Mouse (Mus musculus): ENCODE data around the gene Ssu2. TPM values are rescaled to one million over a fixed set of nuclear protein-coding genes. Genes with fewer than 3 reads are reported as not detected.

Gene Ssu2
- total and polyA plus RNA-seq, 2 experiments, result not detected

GRCm38 (mm10) chr6:112337667-112338066, 50.2 kb downstream of the Ssu2 start:
- no peak overlapping the region for H3K27ac ChIP-seq (replicated peaks; ENCODE audit: insufficient read depth, low read depth, low read length)
- no peak overlapping the region for H3K4me3 ChIP-seq (ENCODE audit: insufficient read depth, low read depth, low read length)
- no peaks in the 10 kb centered on the region for H3K27me3 ChIP-seq (ENCODE audit: control insufficient read depth, insufficient read depth, low read length)
- 91% methylated on average over 6 of the region's 6 CpGs for WGBS
- no peak overlapping the region for H3K9ac ChIP-seq (ENCODE audit: low read depth, low read length)
- DNase-seq (ENCODE audit: extremely low read depth, low read depth, low spot score), result no peak
- H3K79me2 ChIP-seq (ENCODE audit: control insufficient read depth, insufficient read depth, low read length), result no peaks in the 10 kb centered on the region
- peaks cover 3% of the 10 kb centered on the region; the same call in 1 of the 2 replicates for H3K4me1 ChIP-seq (ENCODE audit: control insufficient read depth, insufficient read depth, low read length)
- TF ChIP-seq POLR2A (IDR thresholded peaks at IDR 0.05; ENCODE audit: extremely low read depth, insufficient read depth, low read length) (no peak), CTCF (IDR thresholded peaks at IDR 0.05; ENCODE audit: low read depth, low read length) (no peak)
- H3K36me3 ChIP-seq (ENCODE audit: control insufficient read depth, insufficient read depth, low read length), result no peaks in the 10 kb centered on the region

- Histone ChIP-seq H3K36me3 (ENCODE audit: control insufficient read depth, insufficient read depth, low read length) (no peaks in the 10 kb centered on the region), H3K79me2 (ENCODE audit: control insufficient read depth, insufficient read depth, low read length) (no peaks in the 10 kb centered on the region), H3K9ac (ENCODE audit: low read depth, low read length) (no peak overlapping the region), H3K4me3 (ENCODE audit: insufficient read depth, low read depth, low read length) (no peak overlapping the region), H3K27ac (replicated peaks; ENCODE audit: insufficient read depth, low read depth, low read length) (no peak overlapping the region), H3K27me3 (ENCODE audit: control insufficient read depth, insufficient read depth, low read length) (no peaks in the 10 kb centered on the region), H3K4me1 (ENCODE audit: control insufficient read depth, insufficient read depth, low read length) (peaks cover 2% of the 10 kb centered on the region; the same call in 1 of the 2 replicates)
- TF ChIP-seq CTCF (IDR thresholded peaks at IDR 0.05; ENCODE audit: low read depth, low read length), result no peak
- no peak for TF ChIP-seq POLR2A (IDR thresholded peaks at IDR 0.05; ENCODE audit: extremely low read depth, insufficient read depth, low read length)
- WGBS, result 78% methylated on average over 5 of the region's 5 CpGs
- DNase-seq (ENCODE audit: extremely low read depth, low read depth, low spot score), result no peak
Measured at GRCm38 (mm10) chr6:112333930-112334329, 53.9 kb downstream of the Ssu2 start.

GRCm38 (mm10) chr6:112331223-112331598, 56.6 kb downstream of the Ssu2 start:
- no peaks in the 10 kb centered on the region for H3K36me3 ChIP-seq (ENCODE audit: control insufficient read depth, insufficient read depth, low read length)
- no peaks in the 10 kb centered on the region; the same call in 1 of the 2 replicates for H3K4me1 ChIP-seq (ENCODE audit: control insufficient read depth, insufficient read depth, low read length)
- no peak overlapping the region for H3K9ac ChIP-seq (ENCODE audit: low read depth, low read length)
- H3K27me3 ChIP-seq (ENCODE audit: control insufficient read depth, insufficient read depth, low read length), result 0 out of 2 replicates have a peak, but pooled peaks cover 3% of the 10 kb centered on the region
- no peak overlapping the region for H3K27ac ChIP-seq (replicated peaks; ENCODE audit: insufficient read depth, low read depth, low read length)
- H3K4me3 ChIP-seq (ENCODE audit: insufficient read depth, low read depth, low read length), result no peak overlapping the region
- no peak for DNase-seq (ENCODE audit: extremely low read depth, low read depth, low spot score)
- H3K79me2 ChIP-seq (ENCODE audit: control insufficient read depth, insufficient read depth, low read length), result no peaks in the 10 kb centered on the region
- 93% methylated on average over 6 of the region's 6 CpGs for WGBS
- TF ChIP-seq CTCF (IDR thresholded peaks at IDR 0.05; ENCODE audit: low read depth, low read length), result no peak
- TF ChIP-seq POLR2A (IDR thresholded peaks at IDR 0.05; ENCODE audit: extremely low read depth, insufficient read depth, low read length), result no peak

GRCm38 (mm10) chr6:112330520-112331222, 57.2 kb downstream of the Ssu2 start:
- Histone ChIP-seq H3K9ac (ENCODE audit: low read depth, low read length) (no peak overlapping the region), H3K36me3 (ENCODE audit: control insufficient read depth, insufficient read depth, low read length) (no peaks in the 10 kb centered on the region), H3K27ac (replicated peaks; ENCODE audit: insufficient read depth, low read depth, low read length) (no peak overlapping the region), H3K79me2 (ENCODE audit: control insufficient read depth, insufficient read depth, low read length) (no peaks in the 10 kb centered on the region), H3K4me1 (ENCODE audit: control insufficient read depth, insufficient read depth, low read length) (no peaks in the 10 kb centered on the region; the same call in 1 of the 2 replicates), H3K4me3 (ENCODE audit: insufficient read depth, low read depth, low read length) (no peak overlapping the region), H3K27me3 (ENCODE audit: control insufficient read depth, insufficient read depth, low read length) (0 out of 2 replicates have a peak, but pooled peaks cover 3% of the 10 kb centered on the region)
- TF ChIP-seq CTCF (IDR thresholded peaks at IDR 0.05; ENCODE audit: low read depth, low read length) (no peak), POLR2A (IDR thresholded peaks at IDR 0.05; ENCODE audit: extremely low read depth, insufficient read depth, low read length) (no peak)
- no peak for DNase-seq (ENCODE audit: extremely low read depth, low read depth, low spot score)
- 91% methylated on average over 5 of the region's 5 CpGs for WGBS

- H3K27ac ChIP-seq (replicated peaks; ENCODE audit: insufficient read depth, low read depth, low read length), result no peak overlapping the region; the same call in 1 of the 2 replicates
- H3K79me2 ChIP-seq (ENCODE audit: control insufficient read depth, insufficient read depth, low read length), result no peaks in the 10 kb centered on the region
- H3K27me3 ChIP-seq (ENCODE audit: control insufficient read depth, insufficient read depth, low read length), result 0 out of 2 replicates have a peak, but pooled peaks cover 3% of the 10 kb centered on the region
- H3K36me3 ChIP-seq (ENCODE audit: control insufficient read depth, insufficient read depth, low read length), result no peaks in the 10 kb centered on the region
- TF ChIP-seq POLR2A (IDR thresholded peaks at IDR 0.05; ENCODE audit: extremely low read depth, insufficient read depth, low read length) (no peak), CTCF (IDR thresholded peaks at IDR 0.05; ENCODE audit: low read depth, low read length) (no peak)
- no peak overlapping the region for H3K9ac ChIP-seq (ENCODE audit: low read depth, low read length)
- peak; percentile 22 for DNase-seq (ENCODE audit: extremely low read depth, low read depth, low spot score)
- WGBS, result 33% methylated on average over 5 of the region's 5 CpGs
- H3K4me3 ChIP-seq (ENCODE audit: insufficient read depth, low read depth, low read length), result no peak overlapping the region
- peaks cover under 1% of the 10 kb centered on the region; the same call in 1 of the 2 replicates for H3K4me1 ChIP-seq (ENCODE audit: control insufficient read depth, insufficient read depth, low read length)
Measured at GRCm38 (mm10) chr6:112327793-112328192, 60.0 kb downstream of the Ssu2 start.

GRCm38 (mm10) chr6:112325213-112325612, 62.6 kb downstream of the Ssu2 start:
- H3K4me1 ChIP-seq (ENCODE audit: control insufficient read depth, insufficient read depth, low read length), result peaks cover 2% of the 10 kb centered on the region; the same call in 1 of the 2 replicates

More at GRCm38 (mm10) chr6:112325213-112325612, 62.6 kb downstream of the Ssu2 start:
- Histone ChIP-seq H3K4me3 (ENCODE audit: insufficient read depth, low read depth, low read length) (no peak overlapping the region), H3K27ac (replicated peaks; ENCODE audit: insufficient read depth, low read depth, low read length) (no peak overlapping the region), H3K27me3 (ENCODE audit: control insufficient read depth, insufficient read depth, low read length) (0 out of 2 replicates have a peak, but pooled peaks cover 3% of the 10 kb centered on the region), H3K36me3 (ENCODE audit: control insufficient read depth, insufficient read depth, low read length) (no peaks in the 10 kb centered on the region), H3K9ac (ENCODE audit: low read depth, low read length) (no peak overlapping the region), H3K79me2 (ENCODE audit: control insufficient read depth, insufficient read depth, low read length) (no peaks in the 10 kb centered on the region)
- WGBS, result 28% methylated on average over 3 of the region's 3 CpGs
- TF ChIP-seq POLR2A (IDR thresholded peaks at IDR 0.05; ENCODE audit: extremely low read depth, insufficient read depth, low read length) (no peak), CTCF (IDR thresholded peaks at IDR 0.05; ENCODE audit: low read depth, low read length) (no peak)
- peak; percentile 64 for DNase-seq (ENCODE audit: extremely low read depth, low read depth, low spot score)
